Mouse (Mus musculus) erythroblast, embryonic 14.5 days (primary cell): ENCODE data around the gene Gpr37l1. TPM values are rescaled to one million over a fixed set of nuclear protein-coding genes. Genes with fewer than 3 reads are reported as not detected.

ENCODE experiments used
- H3K27me3 ChIP-seq: 2 replicates; pipeline ENCODE4 v1.6.1; 2012; ENCODE audit warnings: inconsistent platforms; ENCODE audit not compliant: control insufficient read depth
- H3K36me3 ChIP-seq: 2 replicates; pipeline ENCODE4 v1.6.1; 2012; ENCODE audit warnings: mild to moderate bottlenecking, inconsistent platforms; ENCODE audit not compliant: control insufficient read depth
- H3K4me1 ChIP-seq: 2 replicates; pipeline ENCODE4 v1.6.1; 2012; ENCODE audit warnings: inconsistent platforms; ENCODE audit not compliant: control insufficient read depth
- H3K4me3 ChIP-seq: replicated peaks from 2 replicates; pipeline ENCODE3; 2012; ENCODE audit warnings: moderate library complexity, mild to moderate bottlenecking, inconsistent platforms
- H3K9me3 ChIP-seq: 2 replicates; pipeline ENCODE4 v1.6.1; 2012; ENCODE audit warnings: low read length, inconsistent platforms, mixed read lengths; ENCODE audit not compliant: control insufficient read depth
- GATA1 ChIP-seq: IDR thresholded peaks from 2 replicates; pipeline ENCODE4 v1.6.1; 2012; ENCODE audit warnings: low read length, inconsistent platforms, mixed read lengths
- TAL1 ChIP-seq: IDR thresholded peaks from 3 replicates; pipeline ENCODE4 v1.6.1; 2012; ENCODE audit warnings: low read length, inconsistent platforms, mixed read lengths
- polyA plus RNA-seq: library from polyadenylated mRNA; stranded (reverse); fragments of >175 nt; gene quantifications from 2 replicates; pipeline ENCODE4 v1.2.3, GENCODE M21; 2012

Gpr37l1 gene
- polyA plus RNA-seq, 1 experiment: not detected

DNA sequence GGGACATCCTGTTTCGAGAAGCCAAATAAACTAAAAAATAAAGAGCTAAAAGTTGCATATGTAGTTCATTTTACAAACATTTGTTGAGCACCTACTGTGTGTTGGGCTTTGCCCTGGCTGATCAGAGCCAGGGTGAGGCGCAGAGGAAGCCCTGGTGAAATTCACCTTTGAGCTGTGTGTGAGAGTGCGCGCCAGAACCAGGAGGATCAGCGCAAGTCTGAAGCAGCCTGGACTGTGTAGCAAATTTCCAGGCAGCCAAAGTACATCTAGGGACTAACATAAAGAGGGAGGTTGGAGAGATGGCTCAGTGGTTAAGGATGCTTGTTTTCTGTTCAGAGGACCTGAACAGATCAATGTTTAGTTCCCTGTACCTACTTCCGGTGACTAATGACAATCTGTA is 5.8 kb upstream of the Gpr37l1 start:
- TF ChIP-seq TAL1 (no peak), GATA1 (no peak)
- H3K9me3 ChIP-seq: no peaks in the 10 kb centered on the region
- no peaks in the 10 kb centered on the region for H3K36me3 ChIP-seq
- H3K27me3 ChIP-seq: no peaks in the 10 kb centered on the region
- no peaks in the 10 kb centered on the region for H3K4me1 ChIP-seq
- H3K4me3 ChIP-seq: no peak overlapping the region

DNA sequence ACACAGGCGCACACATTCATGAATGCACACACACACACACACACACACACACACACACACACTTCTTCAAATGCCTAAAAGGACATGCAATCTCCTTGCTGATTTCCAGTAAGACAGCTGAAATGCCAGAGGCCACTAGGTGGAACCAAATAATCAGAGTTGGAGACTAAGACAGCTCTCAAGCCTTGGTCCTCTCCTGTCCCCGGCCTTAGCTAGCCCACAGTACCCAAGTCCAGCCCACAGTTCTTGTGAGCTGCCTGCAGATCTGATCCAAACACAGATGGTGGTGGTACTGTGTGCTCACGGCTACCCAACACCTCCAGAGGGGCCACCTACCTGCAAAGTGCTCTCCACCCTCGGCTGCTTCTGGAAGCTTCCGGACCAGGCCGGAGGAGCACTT is 4.5 kb upstream of the Gpr37l1 start:
- Histone ChIP-seq H3K27me3 (peaks cover 2% of the 10 kb centered on the region; the same call in 1 of the 2 replicates), H3K9me3 (no peaks in the 10 kb centered on the region), H3K4me3 (no peak overlapping the region), H3K4me1 (no peaks in the 10 kb centered on the region), H3K36me3 (no peaks in the 10 kb centered on the region)
- no peak for TF ChIP-seq GATA1
- no peak for TF ChIP-seq TAL1

DNA sequence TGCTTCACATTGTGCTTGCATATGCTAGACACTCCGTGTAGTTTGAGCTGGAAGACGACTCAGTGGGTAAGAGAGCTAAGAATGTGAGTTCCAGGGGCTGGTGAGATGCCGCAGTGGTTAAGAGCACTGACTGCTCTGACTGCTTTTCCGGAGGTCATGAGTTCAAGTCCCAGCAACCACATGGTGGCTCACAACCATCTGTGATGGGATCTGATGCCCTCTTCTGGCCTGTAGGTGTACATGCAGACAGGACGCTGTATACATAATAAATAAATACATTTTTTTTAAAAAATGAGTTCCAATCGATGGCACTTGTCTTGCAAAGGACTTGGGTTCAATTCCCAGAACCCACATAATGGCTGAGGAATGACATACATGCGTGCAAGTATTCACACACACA is 3.7 kb upstream of the Gpr37l1 start:
- H3K9me3 ChIP-seq: no peaks in the 10 kb centered on the region
- no peaks in the 10 kb centered on the region for H3K36me3 ChIP-seq

DNA sequence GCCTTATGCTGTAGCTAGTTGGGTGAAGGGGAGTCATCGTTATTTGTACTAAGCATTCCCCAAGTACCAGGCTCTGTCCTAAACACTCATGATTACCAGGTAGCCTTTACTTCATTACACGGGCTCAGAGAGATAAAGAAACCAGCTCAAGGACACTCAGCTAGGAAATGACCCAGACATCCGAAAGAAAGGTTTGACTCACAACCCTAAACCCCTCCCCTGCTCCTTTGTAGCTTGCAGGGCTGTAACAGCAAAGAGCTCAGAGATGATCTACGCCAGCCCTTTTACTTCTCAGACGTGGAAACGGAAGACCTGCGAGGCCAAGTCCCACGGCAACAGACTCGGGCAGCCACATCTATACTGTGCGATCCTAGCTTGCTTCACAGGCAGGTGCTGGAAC is 2.8 kb upstream of the Gpr37l1 start:
- no peaks in the 10 kb centered on the region for H3K36me3 ChIP-seq
- H3K4me1 ChIP-seq: no peaks in the 10 kb centered on the region
- H3K27me3 ChIP-seq: peaks cover 2% of the 10 kb centered on the region
- H3K4me3 ChIP-seq: no peak overlapping the region
- no peaks in the 10 kb centered on the region for H3K9me3 ChIP-seq
- no peak for TF ChIP-seq TAL1
- TF ChIP-seq GATA1: no peak

More for the DNA sequence above, 3.7 kb upstream of the Gpr37l1 start:
- Histone ChIP-seq H3K4me1 (no peaks in the 10 kb centered on the region), H3K4me3 (no peak overlapping the region), H3K27me3 (peaks cover 2% of the 10 kb centered on the region)
- TF ChIP-seq TAL1 (no peak), GATA1 (no peak)

DNA sequence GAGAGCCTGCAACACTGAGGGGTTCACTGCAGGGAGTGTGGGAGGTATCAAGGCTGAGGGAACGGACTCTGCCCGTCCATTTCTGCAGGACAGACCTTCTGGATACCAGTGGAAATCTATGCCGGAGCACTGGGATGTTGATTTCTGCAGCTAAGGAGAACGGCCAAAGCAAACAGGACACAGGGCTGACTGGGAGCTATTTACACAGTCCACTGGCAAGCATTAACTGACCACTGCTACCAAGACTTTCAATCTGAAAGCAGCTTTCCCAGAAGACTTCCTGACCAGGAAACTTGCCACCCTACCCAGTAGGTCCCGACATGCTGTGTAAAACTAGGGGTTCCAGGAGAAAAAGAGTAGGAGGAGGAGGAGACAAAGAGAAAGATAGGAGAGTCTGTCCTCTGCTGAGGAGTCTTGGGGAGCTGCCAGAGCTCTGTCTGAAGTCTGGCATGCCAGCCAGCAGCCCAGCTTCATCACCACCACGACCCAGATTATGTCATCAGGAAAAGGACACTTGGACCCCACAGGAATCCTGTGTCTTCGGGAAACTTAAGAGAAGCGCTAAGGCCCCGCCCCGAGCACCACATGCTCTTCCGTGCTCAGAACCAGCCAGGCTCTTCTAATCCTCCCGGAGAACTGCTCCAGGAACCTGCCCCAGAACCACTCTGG is 2.2 kb upstream of the Gpr37l1 start:
- no peak for TF ChIP-seq TAL1
- TF ChIP-seq GATA1: no peak
- Histone ChIP-seq H3K4me3 (no peak overlapping the region), H3K4me1 (no peaks in the 10 kb centered on the region), H3K36me3 (no peaks in the 10 kb centered on the region), H3K27me3 (peaks cover 2% of the 10 kb centered on the region), H3K9me3 (no peaks in the 10 kb centered on the region)

DNA sequence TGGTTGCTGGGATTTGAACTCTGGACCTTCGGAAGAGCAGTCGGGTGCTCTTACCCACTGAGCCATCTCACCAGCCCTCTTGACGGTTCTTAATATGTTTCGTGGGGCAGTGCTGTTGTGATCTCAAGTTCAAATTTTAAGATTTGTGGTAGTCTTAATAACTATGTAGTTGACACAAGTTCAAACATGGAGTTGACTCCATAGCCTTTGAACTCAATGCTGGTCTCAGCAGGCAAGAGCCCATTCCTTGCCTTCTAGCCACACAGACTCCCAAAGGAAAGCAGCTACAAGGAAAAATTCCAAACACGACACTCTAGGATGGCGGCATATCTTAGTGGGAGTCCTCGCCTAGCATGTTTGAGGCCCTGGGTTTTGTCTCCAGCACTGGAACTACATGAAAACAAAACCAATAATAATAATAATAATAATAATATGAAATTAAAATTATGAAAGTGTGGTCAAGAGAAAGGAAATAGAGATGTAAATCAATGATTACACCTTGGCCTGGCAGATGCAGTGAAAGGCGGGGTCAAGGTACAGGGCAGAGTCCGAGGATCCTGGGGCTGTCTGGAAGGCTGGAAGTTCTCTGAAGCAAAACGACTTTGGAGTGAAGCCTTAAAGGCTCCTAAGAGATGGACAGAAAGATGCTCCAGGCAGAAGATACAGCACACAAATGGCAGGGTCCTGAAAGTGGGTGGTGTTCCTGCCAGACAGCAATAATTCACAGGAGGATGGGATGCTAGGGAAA is 1.1 kb upstream of the Gpr37l1 start:
- no peaks in the 10 kb centered on the region for H3K36me3 ChIP-seq
- H3K4me3 ChIP-seq: no peak overlapping the region
- TF ChIP-seq GATA1 (no peak), TAL1 (no peak)
- no peaks in the 10 kb centered on the region for H3K9me3 ChIP-seq
- no peaks in the 10 kb centered on the region for H3K4me1 ChIP-seq
- peaks cover 2% of the 10 kb centered on the region for H3K27me3 ChIP-seq

DNA sequence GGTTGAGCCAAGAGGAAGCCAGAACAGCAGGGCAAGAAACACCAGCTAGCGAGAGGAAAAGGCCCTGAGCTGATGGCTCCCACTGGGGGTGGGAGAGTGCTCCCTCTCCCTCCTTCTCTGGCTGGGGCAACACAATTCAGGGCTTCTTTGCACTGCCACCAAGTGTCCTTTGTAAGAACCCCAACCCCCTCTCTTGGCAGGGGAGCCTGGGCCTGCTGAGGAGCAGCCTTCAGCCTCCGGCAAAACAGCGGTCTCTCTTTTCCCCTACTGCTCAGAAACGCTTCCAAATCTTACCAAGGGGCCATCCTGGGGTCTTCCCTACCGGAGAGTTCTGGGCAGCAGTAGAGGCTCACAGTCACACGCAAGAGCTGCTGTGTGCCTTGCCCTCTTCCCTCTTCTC is 4.8 kb downstream of the Gpr37l1 start:
- Histone ChIP-seq H3K9me3 (no peaks in the 10 kb centered on the region), H3K36me3 (no peaks in the 10 kb centered on the region), H3K4me1 (no peaks in the 10 kb centered on the region), H3K27me3 (peaks cover 2% of the 10 kb centered on the region), H3K4me3 (no peak overlapping the region)
- TF ChIP-seq GATA1: no peak
- TF ChIP-seq TAL1: no peak

DNA sequence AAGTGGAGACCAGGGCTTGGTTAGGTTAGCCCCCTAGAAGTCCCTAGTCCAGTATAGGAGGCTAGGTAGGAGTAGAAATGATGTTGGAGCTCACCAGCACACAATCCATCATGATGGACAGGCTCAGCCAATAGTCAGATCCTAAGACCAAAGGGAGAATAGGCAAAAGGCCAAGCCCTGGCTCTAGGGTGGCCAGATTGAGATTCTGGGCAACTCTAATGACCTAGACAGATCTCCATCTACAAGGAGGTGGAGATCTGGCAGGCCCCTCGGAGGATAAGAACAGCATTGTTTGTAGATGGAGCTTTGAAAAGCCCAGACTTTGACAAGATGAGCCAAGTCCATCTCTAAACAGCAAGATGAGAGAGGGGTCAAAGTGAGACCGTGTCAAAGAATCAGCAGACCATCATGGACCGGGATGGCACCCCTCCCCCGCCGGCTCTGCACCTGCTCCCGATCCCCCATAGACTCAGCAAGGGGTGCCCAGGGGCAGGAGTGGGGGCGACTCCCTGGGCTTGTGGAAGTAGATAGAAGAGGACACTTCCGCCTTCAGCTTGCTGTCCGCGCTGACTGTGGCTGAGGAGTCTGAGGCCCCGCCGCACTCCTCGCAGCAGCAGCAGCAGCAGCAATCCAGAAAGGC is 7.0 kb downstream of the Gpr37l1 start:
- Histone ChIP-seq H3K4me3 (no peak overlapping the region), H3K36me3 (peaks cover 9% of the 10 kb centered on the region), H3K27me3 (no peaks in the 10 kb centered on the region), H3K4me1 (no peaks in the 10 kb centered on the region), H3K9me3 (no peaks in the 10 kb centered on the region)
- TF ChIP-seq GATA1 (no peak), TAL1 (no peak)

DNA sequence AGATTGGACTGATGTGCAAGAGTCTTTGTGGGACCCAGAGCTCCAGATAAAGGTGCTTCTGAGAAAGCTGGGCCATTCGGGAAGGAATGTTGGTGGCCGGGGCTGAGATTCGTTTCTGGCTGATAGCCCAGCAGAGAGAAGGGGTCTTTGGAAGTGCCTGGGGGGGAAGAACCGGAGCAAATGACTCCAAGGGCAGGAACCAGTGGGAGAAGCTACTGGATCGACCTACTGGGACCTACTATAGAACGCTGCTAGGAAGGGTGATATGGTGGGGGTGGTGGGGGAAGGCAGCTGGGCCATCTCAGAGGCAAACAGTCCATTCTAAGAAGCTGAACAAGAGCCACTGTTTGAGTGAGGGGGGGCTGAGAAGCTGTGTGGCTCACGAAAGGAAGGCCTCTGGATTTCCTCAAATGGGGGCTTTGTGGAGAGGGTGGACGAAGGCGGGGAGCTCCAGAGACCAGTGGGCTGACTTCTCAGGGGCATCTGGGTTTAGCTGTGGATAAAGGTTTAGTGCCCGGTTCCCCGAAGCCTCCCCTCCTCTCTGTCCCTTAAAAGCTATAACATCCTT is 7.8 kb downstream of the Gpr37l1 start:
- TF ChIP-seq GATA1 (no peak), TAL1 (no peak)
- Histone ChIP-seq H3K27me3 (no peaks in the 10 kb centered on the region), H3K9me3 (no peaks in the 10 kb centered on the region), H3K36me3 (peaks cover 14% of the 10 kb centered on the region), H3K4me3 (no peak overlapping the region), H3K4me1 (peaks cover 2% of the 10 kb centered on the region)
